Mouse (Mus musculus) lung, embryonic 14.5 days (tissue): ENCODE data around the gene Sv2b. TPM values are rescaled to one million over a fixed set of nuclear protein-coding genes. Genes with fewer than 3 reads are reported as not detected.

Source experiments
- ATAC-seq: fragments of 200-750 bp; cut with Nextera tagmentation; 2 replicates; pipeline ENCODE4 v1.8.0; 2017; ENCODE audit warnings: mild to moderate bottlenecking, moderate TSS enrichment, moderate library complexity; ENCODE audit not compliant: insufficient read depth
- DNase-seq: peaks from one replicate; pipeline ENCODE4 v3.0.0-alpha.2; 2015
- H3K27ac ChIP-seq: fragments of 300-500 bp; sonication (generic); 2 replicates; pipeline ENCODE4 v1.5.1; 2014; ENCODE audit warnings: low read depth, mild to moderate bottlenecking, moderate library complexity
- H3K27me3 ChIP-seq: fragments of 300-500 bp; sonication (generic); 2 replicates; pipeline ENCODE4 v1.6.1; 2014; ENCODE audit warnings: low read length, control low read depth; ENCODE audit not compliant: insufficient read depth
- H3K36me3 ChIP-seq: fragments of 300-500 bp; sonication (generic); 2 replicates; pipeline ENCODE4 v1.6.1; 2014; ENCODE audit warnings: control low read depth; ENCODE audit not compliant: insufficient read depth
- H3K4me1 ChIP-seq: fragments of 300-500 bp; sonication (generic); 2 replicates; pipeline ENCODE4 v1.6.1; 2014; ENCODE audit warnings: antibody characterized with exemption, control low read depth; ENCODE audit not compliant: insufficient read depth
- H3K4me2 ChIP-seq: fragments of 300-500 bp; sonication (generic); 2 replicates; pipeline ENCODE4 v1.6.1; 2014; ENCODE audit warnings: mild to moderate bottlenecking
- H3K4me3 ChIP-seq: fragments of 300-500 bp; sonication (generic); 2 replicates; pipeline ENCODE4 v1.5.1; 2014; ENCODE audit warnings: low read depth, low read length
- H3K9ac ChIP-seq: fragments of 300-500 bp; sonication (generic); 2 replicates; pipeline ENCODE4 v1.6.1; 2014
- H3K9me3 ChIP-seq: fragments of 300-500 bp; sonication (generic); 2 replicates; pipeline ENCODE4 v1.6.1; 2016; ENCODE audit warnings: low read depth, low read length, control low read depth
- CTCF ChIP-seq: IDR thresholded peaks from 2 replicates; pipeline ENCODE4 v1.5.1; 2016; ENCODE audit warnings: antibody characterized with exemption, low read depth
- WGBS: fragments of 180-500 bp; shearing (Covaris S2); extraction: QIAGEN DNeasy Blood & Tissue Kit; methylation state at CpG from one replicate; pipeline ENCODE4 v1.1.7; 2014; 5-methylcytosine and 5-hydroxymethylcytosine counted together
- polyA plus RNA-seq: library from polyadenylated mRNA; unstranded; fragments of >200 nt; fragmentation: Nextera tagmentation; extraction: Ambion mirVana; gene quantifications from 2 replicates; pipeline ENCODE4 v1.2.1, GENCODE M21; 2014

Gene Sv2b
- 0.37 and 0.95 TPM in 2 replicates for polyA plus RNA-seq

- WGBS, result under 1% methylated on average over 46 of the region's 46 CpGs
- peak; percentile 37 for DNase-seq
- Histone ChIP-seq H3K9ac (0 out of 2 replicates have a peak within 1 kb of the TSS, but pooled peaks have one; percentile 9), H3K27me3 (peaks cover 27% of the 10 kb centered on the region), H3K4me2 (peak within 1 kb of the TSS; percentile 85), H3K36me3 (no peaks in the 10 kb centered on the region), H3K4me3 (peak within 1 kb of the TSS; percentile 39), H3K4me1 (no peaks in the 10 kb centered on the region), H3K27ac (no peak within 1 kb of the TSS), H3K9me3 (no peaks in the 10 kb centered on the region)
- TF ChIP-seq CTCF, result no peak
- ATAC-seq, result peak; percentile 54; the same call in 1 of the 2 replicates
Measured at GRCm38 (mm10) chr7:75308457-75309312, at the start of gene Sv2b. TSS of gene Sv2b (minus strand) at chr7:75309262.

GRCm38 (mm10) chr7:75358284-75358851 lies 49.3 kb upstream of the Sv2b start:
- H3K9me3 ChIP-seq, result no peaks in the 10 kb centered on the region
- H3K4me1 ChIP-seq, result 0 out of 2 replicates have a peak, but pooled peaks cover 4% of the 10 kb centered on the region
- H3K27ac ChIP-seq, result no peak overlapping the region
- H3K36me3 ChIP-seq, result no peaks in the 10 kb centered on the region
- WGBS, result 46% methylated on average over 4 of the region's 4 CpGs
- ATAC-seq, result no peak
- no peaks in the 10 kb centered on the region for H3K27me3 ChIP-seq
- no peak for TF ChIP-seq CTCF
- no peak overlapping the region for H3K9ac ChIP-seq
- no peak overlapping the region for H3K4me3 ChIP-seq
- no peak overlapping the region for H3K4me2 ChIP-seq
- DNase-seq, result no peak

- no peaks in the 10 kb centered on the region; the same call in 1 of the 2 replicates for H3K9me3 ChIP-seq
- 0 out of 2 replicates have a peak, but pooled peaks cover 4% of the 10 kb centered on the region for H3K4me1 ChIP-seq
- no peak overlapping the region for H3K4me3 ChIP-seq
- ATAC-seq (no peak), DNase-seq (no peak)
- H3K27ac ChIP-seq, result no peak overlapping the region
- TF ChIP-seq CTCF, result no peak
- no peaks in the 10 kb centered on the region for H3K36me3 ChIP-seq
- no peak overlapping the region for H3K9ac ChIP-seq
- WGBS, result 56% methylated on average over 2 of the region's 2 CpGs
- H3K4me2 ChIP-seq, result no peak overlapping the region
- no peaks in the 10 kb centered on the region for H3K27me3 ChIP-seq
Measured at GRCm38 (mm10) chr7:75355521-75355920, 46.5 kb upstream of the Sv2b start.

GRCm38 (mm10) chr7:75352777-75353374 lies 43.8 kb upstream of the Sv2b start:
- DNase-seq (peak; percentile 46), ATAC-seq (peak; percentile 66)
- H3K27me3 ChIP-seq, result no peaks in the 10 kb centered on the region
- H3K4me2 ChIP-seq, result no peak overlapping the region
- H3K4me3 ChIP-seq, result no peak overlapping the region
- no peak overlapping the region for H3K27ac ChIP-seq
- H3K4me1 ChIP-seq, result 0 out of 2 replicates have a peak, but pooled peaks cover 4% of the 10 kb centered on the region
- H3K36me3 ChIP-seq, result no peaks in the 10 kb centered on the region
- no peak for TF ChIP-seq CTCF
- no peaks in the 10 kb centered on the region; the same call in 1 of the 2 replicates for H3K9me3 ChIP-seq
- 21% methylated on average over 1 of the region's 1 CpGs for WGBS
- no peak overlapping the region for H3K9ac ChIP-seq

GRCm38 (mm10) chr7:75350172-75350571 lies 41.1 kb upstream of the Sv2b start:
- no peak for TF ChIP-seq CTCF
- no peaks in the 10 kb centered on the region for H3K27me3 ChIP-seq
- H3K4me1 ChIP-seq, result 0 out of 2 replicates have a peak, but pooled peaks cover 4% of the 10 kb centered on the region
- DNase-seq (no peak), ATAC-seq (no peak)
- no peak overlapping the region for H3K4me2 ChIP-seq
- no peaks in the 10 kb centered on the region for H3K36me3 ChIP-seq
- no peak overlapping the region for H3K9ac ChIP-seq
- 47% methylated on average over 2 of the region's 2 CpGs for WGBS
- H3K4me3 ChIP-seq, result no peak overlapping the region
- H3K9me3 ChIP-seq, result no peaks in the 10 kb centered on the region; the same call in 1 of the 2 replicates
- H3K27ac ChIP-seq, result no peak overlapping the region

- no peak for ATAC-seq
- no peak for DNase-seq
- WGBS, result 45% methylated on average over 3 of the region's 3 CpGs
- no peaks in the 10 kb centered on the region for H3K27me3 ChIP-seq
- no peaks in the 10 kb centered on the region for H3K4me1 ChIP-seq
- H3K9ac ChIP-seq, result no peak overlapping the region
- no peak overlapping the region for H3K27ac ChIP-seq
- no peak overlapping the region for H3K4me3 ChIP-seq
- H3K36me3 ChIP-seq, result no peaks in the 10 kb centered on the region
- no peak overlapping the region for H3K4me2 ChIP-seq
- H3K9me3 ChIP-seq, result no peaks in the 10 kb centered on the region
- TF ChIP-seq CTCF, result no peak
Measured at GRCm38 (mm10) chr7:75332311-75332710, 23.2 kb upstream of the Sv2b start.

GRCm38 (mm10) chr7:75329740-75330142 lies 20.7 kb upstream of the Sv2b start:
- Histone ChIP-seq H3K4me2 (no peak overlapping the region), H3K27me3 (no peaks in the 10 kb centered on the region), H3K9me3 (no peaks in the 10 kb centered on the region), H3K9ac (no peak overlapping the region), H3K27ac (no peak overlapping the region), H3K4me1 (no peaks in the 10 kb centered on the region), H3K36me3 (no peaks in the 10 kb centered on the region), H3K4me3 (no peak overlapping the region)
- no peak for TF ChIP-seq CTCF
- WGBS, result 65% methylated on average over 3 of the region's 3 CpGs
- DNase-seq, result no peak
- no peak for ATAC-seq
